Mouse (Mus musculus) B cell, adult 2 months (primary cell): ENCODE results near the gene Mdm2.
A peak's percentile ranks its signal among the peaks of the same experiment; 100 is the strongest.
"Not testable (repeated sequence)": the region's sequence is repeated elsewhere in the genome, so short reads cannot be mapped to it uniquely, and the experiment has no call there.

Source experiments
- DNase-seq, 2 experiments: peaks; one replicate each; pipeline ENCODE4 v3.0.0; 2022

Gene Mdm2

DNA sequence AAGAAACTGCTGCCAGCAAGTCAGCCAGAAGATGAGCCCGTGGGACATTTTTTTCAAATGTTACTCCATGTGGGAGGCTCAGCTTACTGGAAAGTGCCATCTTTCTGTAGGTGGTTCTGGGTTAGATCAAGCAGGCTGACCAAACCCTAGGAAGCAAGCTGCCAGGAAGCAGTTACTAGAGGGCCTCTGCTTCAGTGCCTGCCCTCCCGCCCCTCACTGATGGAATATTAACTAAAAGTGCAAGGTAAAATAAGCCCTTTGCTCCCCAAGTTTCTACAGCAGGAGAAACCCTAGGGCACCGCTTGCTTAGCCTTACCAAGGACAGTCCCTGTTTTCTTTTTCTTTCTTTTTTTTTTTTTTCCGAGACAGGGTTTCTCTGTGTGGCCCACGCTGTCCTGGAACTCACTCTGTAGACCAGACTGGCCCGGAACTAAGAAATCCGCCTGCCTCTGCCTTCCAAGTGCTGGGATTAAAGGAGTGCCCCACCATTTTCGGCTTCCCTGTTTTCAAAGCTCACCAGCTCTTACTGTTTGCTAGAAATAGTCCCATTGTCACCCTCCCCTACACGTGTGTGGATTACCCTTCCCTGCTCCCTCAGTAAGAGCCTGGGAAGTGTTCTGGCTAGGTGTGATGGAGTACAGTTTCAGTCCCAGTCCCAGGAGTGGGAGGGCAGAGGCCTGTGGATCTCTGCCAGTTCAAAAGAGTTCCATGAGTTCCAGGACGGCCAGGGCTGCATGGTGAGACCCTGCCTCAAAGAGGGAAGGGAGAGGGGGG is 37.9 kb upstream of the Mdm2 start:
- no peak for DNase-seq

DNA sequence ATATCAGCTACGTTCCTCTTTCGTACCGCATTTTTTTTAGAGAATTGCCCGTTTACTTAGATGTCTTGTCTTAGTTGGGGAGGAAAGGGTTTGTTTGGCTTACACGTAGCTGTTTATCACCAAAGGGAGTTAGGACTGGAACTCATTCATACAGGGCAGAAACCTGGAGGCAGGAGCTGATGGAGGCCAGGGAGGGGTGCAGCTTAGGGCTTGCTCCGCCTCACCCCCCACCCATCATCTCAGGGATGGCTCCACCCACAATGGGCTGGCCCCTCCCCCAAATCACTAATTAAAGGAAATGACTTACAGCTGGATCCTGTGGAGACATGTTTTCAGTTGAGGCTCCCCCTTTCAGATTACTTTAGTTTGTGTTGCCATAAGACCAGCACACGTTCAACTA is 37.2 kb upstream of the Mdm2 start:
- DNase-seq, result peak; percentile 57 to 59

- peak; percentile 99 for DNase-seq
Observed at GRCm38 (mm10) chr10:117746297-117746883, 35.8 kb upstream of the Mdm2 start, which contains the start of gene Slc35e3. Gene Slc35e3 (minus strand): TSS chr10:117746365.

DNA sequence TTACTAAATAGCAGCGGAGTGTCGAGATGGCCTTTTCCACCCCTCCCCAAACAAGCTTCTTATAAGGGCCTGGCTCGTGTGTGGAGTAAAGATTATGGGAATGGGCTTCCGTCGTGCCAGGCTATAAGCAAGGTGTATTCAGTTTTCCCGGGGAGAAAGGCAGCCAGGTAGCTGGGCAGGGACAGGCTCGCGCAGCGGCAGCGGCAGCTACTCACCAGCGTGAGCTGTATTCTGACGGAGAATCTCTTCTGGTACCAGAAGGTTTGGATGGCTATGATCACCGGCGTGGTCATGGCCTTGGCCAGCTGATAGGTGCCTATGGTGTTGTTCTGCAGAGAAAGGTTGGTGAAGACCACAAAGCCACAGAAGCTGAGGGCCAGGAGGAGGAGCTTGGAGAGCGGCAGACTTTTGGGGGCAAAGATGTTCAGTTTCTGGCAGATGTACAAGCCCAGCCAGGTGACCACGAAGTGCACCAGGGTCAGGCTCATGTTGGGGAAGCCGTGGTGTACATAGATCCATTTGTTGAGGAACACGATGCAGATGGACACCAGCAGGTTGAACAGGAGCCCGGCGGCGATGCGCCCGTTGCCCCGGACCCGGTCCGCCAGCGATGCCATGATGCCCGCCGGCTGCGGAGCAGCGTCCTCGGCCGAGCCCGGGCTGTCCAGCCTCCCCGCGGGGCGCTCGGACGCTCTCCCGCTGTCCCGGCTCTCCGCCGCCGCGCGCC is 35.2 kb upstream of the Mdm2 start:
- DNase-seq, result peak; percentile 19 to 25

DNA sequence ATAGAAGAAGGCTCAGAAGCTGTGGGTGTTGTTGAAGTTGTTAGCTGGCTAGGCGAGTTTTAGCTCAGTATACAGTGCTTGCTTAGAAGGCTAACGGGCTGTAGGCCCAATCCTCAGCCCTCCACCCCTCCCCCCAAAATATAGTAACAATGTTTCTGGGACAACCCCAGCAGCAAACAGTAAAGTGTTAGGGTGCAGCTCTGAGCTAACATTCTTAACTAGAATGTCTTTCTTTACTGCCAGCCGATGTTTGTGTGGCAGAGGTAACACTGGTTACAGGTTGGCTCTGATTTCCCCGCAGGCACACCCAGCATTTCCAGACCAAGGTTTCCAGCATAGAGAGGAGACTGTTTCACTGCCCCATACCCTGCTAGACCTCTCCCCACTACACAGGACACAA is 33.4 kb upstream of the Mdm2 start:
- no peak for DNase-seq

DNA sequence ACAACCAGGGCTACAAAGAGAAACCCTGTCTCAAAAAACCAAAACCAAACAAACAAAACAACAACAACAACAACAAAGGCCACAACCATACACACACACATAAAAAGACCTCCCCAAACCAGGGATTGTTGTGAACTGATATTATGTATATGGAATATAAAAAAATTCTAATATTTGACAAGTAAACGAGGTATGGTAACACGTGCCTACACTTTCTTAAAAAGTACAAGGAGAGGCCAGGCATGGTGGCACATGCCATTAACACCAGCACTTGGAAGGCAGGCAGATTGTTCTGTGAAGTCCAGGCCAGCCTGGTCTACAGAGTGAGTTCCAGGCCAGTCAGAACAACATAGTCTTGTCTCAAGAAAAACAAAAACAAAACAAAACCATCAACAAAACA is 32.6 kb upstream of the Mdm2 start:
- no peak for DNase-seq

- no peak for DNase-seq
Observed at GRCm38 (mm10) chr10:117742618-117743017, 32.1 kb upstream of the Mdm2 start.

DNA sequence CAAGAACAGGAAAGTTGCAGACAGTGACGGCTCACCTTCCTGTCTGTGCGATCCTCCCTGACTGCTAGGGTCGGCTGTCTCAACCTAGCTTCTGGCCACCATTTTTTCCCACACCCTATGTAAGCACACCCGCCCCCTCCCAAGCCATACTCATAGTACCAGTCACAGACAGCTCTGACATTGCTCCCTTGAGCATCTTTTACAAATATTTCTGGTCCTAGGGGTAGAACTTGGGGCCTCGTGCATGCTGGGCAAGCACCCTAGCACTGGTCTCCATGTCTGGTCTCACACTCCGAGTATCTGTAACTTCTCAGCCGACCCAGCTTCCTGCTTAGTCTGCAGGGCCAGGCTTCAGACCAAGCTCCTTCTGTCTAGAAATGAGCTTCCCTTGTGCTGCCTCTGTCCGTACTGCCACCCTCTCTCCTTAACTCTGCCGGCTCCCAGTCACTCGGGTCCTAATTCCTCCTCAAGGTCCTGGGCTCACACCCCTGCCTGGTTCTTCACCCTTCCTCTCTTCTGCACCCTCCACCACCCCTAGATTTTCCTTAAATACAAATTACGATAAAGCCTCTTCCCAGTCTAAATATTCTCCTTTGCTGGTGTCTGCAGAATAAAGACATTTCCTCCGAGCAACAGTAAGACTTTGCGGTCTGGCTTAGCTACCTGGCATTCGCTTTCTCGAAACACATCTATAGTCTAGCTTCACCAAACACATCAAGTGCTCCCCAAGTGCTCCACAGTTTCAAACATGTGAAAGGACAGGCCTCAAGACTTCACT is 31.3 kb upstream of the Mdm2 start:
- DNase-seq, result no peak

GRCm38 (mm10) chr10:117740921-117741320 is 30.4 kb upstream of the Mdm2 start:
- no peak for DNase-seq

DNA sequence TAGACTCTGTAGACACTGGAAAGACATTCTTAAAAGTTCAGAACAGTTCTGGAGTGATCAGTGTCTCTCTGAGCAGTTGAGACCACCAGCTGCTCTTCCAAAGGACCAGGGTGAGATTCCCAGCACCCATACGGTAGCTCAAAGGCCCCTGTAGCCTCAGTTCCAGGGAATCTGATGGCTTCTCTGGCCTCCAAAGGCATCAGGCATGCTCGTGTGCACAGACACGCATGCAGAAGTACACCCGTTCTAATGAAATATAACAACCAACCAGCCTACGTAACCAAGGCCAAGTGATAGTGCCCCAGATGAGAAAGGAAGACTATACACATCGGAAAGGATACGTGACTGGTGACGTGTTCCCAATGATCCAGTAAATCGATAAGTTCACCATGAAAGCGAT is 29.6 kb upstream of the Mdm2 start:
- no peak for DNase-seq

GRCm38 (mm10) chr10:117739648-117739948 is 29.0 kb upstream of the Mdm2 start:
- no peak for DNase-seq

GRCm38 (mm10) chr10:117738928-117739647 is 28.5 kb upstream of the Mdm2 start:
- DNase-seq, result no peak

DNA sequence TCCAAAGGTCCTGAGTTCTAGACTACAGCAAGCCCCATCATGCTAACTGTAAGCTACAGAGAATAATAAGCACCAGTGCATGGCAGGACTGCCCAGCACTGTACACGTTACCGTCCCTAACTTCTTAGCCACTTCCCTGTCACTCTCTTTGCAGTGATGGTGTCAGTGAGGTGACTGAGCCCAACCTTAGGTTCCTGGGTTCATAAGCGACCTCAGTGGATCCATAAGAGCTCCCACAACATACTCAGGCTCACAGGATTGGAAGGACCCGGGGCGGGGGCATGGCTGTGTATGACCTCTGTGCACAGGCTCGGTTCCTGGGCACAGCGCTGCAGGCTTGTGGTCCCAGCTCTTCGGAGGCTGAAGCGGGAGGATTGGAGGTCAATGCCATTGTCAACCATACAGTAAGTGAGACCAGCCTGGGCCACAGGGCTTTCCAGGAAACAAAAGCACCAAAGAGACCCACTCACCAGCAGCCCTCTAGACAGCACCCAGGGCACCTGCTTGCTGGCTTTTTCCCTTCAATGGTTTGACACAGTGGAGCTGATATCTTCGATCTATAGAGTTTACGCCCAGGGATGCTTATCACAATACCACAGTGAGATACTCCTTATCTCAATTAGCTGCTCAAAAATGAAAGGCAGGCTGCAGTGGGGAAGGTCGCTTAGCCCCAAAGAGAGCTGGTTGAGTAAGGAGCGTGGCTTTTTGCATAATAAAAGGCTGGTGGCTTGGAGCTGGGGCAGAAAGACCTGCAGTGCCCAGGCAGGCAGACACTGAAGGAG is 27.8 kb upstream of the Mdm2 start:
- no peak for DNase-seq

DNA sequence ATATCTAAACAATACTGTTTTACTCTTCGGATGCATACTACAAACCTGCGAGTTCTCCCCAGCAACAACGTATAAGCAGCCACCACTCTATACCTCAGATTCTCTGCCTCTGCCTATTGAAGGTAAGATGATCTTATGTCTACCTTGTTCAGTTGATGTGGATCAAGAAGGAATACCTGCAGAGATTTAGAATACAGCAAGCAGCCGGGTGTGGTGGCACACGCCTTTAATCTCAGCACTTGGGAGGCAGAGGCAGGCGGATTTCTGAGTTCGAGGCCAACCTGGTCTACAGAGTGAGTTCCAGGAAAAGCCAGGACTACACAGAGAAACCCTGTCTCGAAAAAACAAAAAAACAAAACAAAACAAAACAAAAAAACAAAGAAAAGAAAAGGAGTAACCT is 26.9 kb upstream of the Mdm2 start:
- not testable (repeated sequence) for DNase-seq

DNA sequence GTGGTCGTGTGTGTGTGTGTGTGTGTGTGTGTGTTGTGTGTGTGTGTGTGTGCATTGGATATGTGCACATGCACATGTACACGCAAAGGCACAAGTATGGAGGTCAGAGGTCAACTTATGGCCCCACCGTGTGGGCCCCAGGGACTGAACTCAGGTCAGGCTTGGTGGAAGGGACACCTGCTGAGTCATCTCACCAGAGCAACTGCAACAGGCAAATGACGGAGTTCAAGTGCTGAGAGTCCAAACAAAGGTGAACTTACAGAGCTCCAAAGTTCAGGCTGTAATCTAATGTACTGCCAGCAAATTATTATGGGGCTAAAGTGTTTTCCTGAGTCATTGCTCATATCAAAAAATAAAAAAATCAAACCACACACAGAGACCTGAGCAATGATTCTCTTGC is 26.5 kb upstream of the Mdm2 start:
- DNase-seq, result no peak

- DNase-seq, result no peak
Observed at GRCm38 (mm10) chr10:117736573-117736972, 26.0 kb upstream of the Mdm2 start.

DNA sequence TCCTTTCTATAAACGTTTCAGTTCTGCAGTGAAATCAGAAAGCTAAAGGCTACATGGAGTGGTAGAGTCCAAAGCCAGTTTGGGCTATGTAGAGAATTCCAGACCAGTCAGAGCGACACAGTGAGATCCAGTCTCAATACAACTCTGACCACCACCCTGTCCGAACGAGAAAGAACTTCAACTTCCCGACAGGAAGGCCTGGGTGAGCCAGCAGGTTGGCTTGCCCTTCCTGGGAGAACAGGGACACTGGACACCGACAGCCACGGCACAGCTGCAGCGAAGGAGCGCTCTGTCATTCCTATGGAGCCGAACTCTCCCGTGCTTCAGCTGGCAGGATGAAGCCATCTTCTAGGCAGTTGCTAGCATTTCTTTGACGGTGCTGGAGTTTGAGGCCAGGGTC is 24.8 kb upstream of the Mdm2 start:
- not testable (repeated sequence) for DNase-seq

DNA sequence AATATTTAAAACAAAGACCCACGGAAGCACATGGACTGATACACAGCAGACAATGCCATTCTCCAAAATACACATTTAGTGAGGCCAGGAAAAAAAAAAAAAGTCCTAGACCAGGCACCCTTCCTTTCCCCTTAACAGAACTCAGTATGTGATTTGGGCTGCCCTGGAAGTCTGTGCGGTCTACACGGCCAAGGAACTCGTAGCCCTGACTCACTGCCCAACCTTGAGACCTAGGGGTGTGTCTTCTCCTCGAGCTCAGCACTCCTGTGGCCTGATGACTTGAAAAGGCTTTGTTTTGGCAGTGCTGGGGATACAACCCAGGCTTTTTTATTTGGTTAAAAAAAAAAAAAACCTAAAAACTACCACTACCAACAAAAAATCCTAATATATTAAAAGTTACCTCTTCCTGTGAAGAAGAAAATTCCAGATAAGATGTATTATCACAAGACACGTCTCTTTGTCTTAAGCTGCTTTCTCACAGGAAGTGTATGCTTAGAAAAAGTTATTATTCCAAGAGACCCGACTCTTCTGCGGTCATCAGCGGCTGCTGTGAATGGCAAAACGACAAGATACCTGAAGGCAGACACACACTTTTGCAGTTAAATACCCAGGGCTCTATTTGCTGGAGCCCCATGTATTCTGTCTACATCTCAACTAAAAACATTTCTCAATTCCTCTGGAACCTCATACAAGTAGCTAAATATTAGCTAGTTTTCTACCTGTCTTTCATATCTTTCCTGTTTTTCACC is 23.7 kb upstream of the Mdm2 start:
- DNase-seq, result not testable (repeated sequence)

DNA sequence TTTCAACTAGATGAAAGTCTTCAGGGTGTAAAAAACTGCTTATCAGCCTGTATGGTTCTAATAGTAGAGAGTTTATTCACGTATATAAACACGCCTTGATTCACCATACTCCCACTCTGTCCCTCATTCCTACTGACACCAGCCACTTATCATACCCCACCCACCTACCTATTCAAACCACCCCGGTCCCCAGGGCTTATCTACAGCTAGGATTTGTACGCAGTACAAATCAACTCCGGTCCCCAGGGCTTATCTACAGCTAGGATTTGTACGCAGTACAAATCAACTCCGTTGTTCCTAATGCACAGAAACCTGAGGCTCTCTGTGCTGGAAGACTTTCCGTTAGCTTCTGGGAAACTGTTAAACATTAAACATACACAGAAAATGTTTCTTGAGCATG is 23.1 kb upstream of the Mdm2 start:
- DNase-seq, result not testable (repeated sequence)

DNA sequence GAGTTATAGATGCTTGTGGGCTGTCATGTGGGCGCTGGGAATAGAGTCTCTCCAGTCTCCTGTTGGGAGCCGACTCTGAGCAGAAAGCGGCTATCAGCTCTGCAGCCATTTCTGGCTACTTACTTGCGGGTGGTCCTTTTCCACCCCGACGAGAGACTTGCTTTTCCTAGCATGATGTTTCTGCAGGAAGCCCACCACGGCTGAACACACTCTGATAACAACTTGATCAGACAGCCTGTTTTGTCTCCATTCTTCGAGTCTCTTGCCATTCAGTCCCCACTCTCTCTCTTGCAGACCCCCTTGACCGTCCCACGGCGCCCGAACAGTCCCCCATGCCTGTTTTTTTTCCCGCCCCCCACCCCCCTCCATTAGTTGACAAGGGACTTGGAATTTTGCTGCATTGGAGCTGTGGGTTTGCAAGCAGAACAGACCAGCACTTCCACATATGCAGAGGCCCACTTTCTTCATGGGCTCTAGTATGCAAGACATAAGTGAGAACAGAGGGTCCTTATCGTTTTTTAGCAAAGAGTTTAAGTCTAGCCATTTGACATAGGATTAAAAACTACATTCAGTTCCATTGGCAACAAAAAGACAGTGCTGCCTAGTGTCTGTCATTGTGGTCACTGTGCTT is 22.5 kb upstream of the Mdm2 start:
- DNase-seq, result no peak

GRCm38 (mm10) chr10:117732184-117732583 is 21.6 kb upstream of the Mdm2 start:
- DNase-seq, result no peak
